Mouse (Mus musculus): ENCODE measurements around the gene Pabpc1l.

Gene Pabpc1l

DNA sequence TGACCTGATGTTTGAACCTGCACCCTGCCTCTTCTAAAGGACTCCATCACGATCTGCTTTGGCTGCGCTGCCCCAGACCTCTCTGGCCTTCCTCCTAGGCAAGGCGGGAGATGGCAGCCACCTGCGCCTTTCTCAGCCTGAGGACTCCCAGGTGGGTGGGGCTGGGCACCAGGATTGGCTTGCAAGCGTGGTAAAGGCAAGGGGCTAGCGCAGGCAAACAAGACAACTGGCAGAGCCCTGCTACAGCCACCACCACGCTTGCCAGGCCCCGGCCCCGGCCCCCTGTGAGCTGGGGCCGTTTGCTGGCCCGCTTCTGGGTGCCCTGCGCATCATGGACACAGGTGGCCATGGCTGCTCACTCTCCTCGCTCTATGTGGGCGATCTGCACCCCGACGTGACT, at the start of gene Pabpc1l:
Gene Pabpc1l (plus strand): TSS at position 301 of the 400 bp plus-strand sequence.
- DNase-seq: no peak

DNA sequence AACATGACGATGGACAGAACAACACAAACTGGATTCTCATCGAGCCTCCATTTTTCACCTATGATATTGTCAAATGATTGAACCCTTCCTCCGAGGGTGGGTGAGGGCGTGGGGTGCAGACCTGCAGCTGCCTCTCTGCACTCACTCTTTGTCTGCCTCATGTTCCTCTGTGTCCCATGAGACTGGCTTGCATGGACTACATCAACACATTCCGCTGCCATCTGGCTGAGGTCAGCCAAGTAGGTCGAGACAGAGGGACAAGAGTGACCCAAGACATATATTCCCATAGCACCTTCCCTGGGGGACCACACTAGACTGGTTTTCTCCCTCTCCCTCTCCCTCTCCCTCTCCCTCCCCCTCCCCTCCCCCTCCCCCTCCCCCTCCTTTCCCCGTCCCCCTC, 48.8 kb upstream of the Pabpc1l start:
- DNase-seq: peak; percentile 92

DNA sequence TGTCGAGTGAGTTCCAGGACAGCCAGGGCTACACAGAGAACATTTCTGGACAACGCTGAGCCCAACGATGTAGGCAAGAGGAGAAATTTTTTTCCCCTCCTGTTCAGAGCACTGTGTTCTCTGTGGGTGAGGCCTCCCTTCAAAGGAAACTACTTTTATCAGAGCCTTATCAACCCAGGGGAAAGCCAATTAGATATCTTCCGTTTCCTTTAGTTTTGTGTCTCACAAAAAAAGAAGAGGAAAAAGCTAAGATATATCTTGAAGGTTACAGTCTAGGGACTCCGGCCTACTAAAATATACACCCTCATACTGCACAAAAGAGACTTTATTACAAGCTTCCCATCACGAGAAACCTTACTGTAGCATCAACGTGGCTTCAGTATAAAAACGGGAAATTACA, 38.0 kb upstream of the Pabpc1l start:
- no peak for DNase-seq

DNA sequence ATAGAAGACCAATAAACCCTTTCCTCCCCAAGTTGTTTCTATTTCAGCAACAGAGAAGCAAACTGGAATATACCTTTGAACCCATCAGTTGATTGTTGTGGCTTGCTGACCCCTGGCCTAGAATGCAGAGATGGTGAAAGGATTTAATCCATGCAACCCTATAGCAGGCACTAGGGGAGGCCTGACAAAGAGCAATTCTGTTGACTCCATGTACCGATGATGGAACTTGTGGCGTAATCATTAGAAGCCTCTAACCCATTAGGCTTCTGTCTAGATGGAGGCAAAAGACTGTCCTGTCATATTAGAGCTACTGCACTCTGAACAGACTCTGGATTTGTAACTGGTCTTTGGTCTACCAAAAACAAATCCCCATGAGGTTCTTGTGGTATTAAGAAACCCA, 32.4 kb upstream of the Pabpc1l start:
- peak; percentile 74 for DNase-seq

DNA sequence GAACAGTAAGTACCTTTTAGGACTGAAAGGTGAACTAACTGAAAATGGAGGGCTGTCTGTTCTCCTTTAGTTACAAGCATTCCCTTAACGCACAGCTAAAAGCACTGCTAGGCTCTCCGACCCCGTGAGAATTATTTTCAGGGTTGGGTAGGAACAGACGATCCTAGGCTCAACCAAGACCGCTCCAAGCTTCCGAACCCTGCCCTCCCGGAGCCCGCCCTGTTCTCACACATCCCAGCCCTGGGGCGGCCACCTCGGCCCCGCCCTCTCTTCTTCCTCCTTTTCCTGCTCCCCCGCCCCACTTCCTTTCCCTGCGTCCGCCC, 30.6 kb upstream of the Pabpc1l start, which contains the start of gene Ywhab:
Gene Ywhab (plus strand): TSS at position 307 of the 323 bp plus-strand sequence.
- no peak for DNase-seq

DNA sequence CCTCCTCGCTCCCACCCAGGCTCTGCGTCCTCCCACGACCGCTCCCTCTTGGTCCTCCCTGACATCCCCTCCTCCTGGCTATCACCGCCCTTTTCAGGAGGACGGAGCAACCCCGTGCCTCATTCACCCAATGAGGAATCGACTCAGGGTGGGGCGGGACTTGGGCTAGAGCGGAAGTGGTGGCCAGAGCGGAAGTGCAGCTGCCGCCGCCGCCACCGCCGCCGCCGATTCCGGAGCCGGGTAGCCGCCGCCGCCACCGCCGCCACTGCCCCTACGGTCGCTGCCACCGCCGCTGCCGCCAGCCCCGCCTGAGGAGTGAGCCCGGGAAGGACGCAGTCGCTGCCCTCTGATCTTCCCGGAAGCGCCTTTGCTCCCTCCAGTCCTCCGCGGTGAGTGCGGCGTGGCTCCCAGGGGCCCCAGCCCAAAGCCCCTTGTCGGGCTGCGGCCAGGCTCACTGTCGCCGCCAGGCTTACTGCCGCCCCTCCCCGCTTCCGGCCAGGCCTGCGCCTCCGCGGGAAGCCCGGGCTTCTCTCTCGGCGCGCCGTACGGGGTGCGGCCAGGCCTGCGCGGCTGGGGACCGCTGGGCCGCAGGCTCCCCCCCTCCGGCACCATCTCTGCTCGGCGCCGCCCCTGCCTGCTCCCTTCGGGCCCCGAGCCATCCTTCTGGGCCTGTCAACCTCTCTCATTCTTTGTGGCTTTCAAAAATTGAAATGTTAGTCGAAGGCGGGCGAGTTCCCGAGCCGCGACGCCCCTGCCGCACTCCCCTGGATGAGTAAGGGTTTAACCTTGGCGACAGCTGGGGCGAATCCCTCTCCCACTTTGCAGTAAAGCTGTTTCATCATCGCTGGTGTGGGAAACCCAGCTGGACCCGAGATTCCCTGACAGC, 30.0 kb upstream of the Pabpc1l start:
- DNase-seq: peak; percentile 100

DNA sequence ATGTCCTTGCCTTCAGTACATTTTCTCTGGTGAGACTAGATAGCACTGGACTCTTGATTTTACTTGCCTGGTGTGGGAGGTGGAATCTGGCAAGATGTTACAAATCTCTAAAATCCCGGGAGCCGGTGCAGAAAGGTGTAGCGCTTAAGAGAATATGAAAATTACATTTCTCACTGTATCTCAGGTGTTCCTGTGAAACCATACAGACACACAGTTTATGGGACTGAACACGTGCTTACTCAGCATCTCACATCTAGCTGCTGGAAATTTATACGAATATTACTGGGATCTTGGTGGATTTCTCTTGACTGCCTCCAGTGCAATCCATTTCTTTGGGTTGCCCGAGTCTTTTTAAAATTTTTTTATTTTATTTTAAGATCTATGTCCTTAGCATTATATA, 29.0 kb upstream of the Pabpc1l start:
- DNase-seq: no peak

DNA sequence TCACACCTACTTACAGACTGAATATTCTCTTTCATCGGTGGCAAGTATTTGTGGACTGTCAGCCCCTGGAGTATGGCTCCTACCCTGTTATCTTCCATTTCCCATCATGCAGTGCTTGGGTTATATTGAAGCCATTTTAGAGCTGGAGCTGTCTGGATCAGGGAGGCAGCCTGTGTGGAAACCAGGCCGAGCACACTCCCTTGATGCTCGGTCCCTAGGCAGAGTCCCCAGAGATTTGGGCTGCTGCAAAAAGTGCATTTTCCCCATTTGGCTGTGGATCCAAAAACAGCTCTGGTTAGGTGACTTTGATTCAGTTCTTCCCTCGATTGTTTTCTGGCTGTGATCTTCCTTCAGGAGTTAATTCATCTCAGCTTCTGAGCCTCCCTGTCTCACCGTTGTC, 28.4 kb upstream of the Pabpc1l start:
- DNase-seq: peak; percentile 88

DNA sequence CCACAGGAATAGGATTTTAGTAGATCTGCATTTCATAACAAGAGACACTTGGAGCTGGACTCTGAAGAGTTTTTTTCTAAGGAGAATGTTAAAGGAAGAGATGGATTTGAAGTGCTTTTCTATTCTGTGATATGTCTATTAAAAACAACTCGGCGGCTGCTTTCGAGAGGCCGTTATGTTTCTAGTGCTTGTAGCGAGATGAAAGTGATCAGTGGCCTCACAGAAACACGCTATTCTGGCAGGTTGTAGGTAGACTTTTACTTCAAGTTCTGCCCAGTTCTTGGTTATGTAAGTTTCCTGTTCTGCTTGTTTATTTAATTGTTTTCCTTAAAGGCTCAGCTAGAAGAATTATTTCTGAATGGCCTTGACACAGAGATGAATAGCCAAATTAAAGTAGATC, 26.3 kb upstream of the Pabpc1l start:
- DNase-seq: peak; percentile 69

DNA sequence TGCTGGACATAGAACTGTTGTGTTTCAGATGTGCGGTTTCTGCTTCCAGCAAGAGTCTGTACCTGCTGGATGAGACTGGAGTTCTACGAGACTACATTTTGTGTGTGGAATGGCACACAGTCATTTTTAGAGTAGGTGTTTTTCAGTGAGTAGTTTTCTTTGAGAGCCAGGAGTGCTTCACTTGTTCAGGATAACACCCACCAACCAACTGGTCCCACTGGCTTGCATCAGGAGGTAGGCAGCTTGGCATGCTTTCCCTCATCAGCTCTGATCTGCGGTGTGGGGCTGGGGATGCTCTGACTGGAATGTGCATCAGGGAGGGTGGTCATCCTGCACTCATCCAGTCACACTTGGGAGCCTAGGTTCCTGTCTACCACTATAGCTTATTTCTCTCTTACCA, 22.6 kb upstream of the Pabpc1l start:
- peak; percentile 78 for DNase-seq

DNA sequence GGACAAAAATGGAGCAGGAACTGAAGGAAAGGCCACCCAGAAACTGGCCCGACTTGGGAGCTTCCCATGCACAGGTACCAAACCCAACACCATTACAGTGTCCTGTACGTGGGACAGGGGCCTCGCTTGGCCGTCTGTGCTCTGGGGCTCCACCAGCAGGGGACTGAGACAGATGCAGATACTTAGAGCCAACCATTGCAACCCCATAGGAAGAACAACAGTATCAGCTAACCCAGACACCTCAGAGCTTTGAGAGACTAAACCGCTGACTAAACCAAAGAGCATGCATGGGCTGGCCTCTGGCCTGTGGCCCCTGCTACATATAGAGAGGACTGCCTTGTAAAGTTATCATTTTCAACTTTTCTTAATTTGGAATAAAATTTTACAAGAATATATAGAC, 20.7 kb upstream of the Pabpc1l start:
- DNase-seq: peak; percentile 79

DNA sequence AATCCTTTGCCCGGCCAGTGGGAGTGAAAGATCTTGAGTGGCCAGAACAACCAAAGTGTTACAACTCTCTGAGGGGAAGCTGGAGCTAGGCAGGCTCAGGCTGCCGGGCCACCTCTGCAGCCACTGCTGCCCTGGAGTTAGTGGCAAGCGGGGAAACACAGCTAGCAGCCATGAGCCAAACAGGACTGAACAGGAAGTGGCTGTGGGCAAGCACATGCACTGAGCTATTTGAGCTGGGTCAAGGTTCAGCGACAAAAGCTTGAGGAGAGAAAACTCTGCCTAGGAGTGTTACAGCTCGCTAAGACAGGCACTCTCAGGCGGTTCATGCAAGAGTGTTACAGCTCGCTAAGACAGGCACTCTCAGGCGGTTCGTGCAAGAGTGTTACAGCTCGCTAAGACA, 18.3 kb upstream of the Pabpc1l start:
- peak; percentile 94 for DNase-seq

DNA sequence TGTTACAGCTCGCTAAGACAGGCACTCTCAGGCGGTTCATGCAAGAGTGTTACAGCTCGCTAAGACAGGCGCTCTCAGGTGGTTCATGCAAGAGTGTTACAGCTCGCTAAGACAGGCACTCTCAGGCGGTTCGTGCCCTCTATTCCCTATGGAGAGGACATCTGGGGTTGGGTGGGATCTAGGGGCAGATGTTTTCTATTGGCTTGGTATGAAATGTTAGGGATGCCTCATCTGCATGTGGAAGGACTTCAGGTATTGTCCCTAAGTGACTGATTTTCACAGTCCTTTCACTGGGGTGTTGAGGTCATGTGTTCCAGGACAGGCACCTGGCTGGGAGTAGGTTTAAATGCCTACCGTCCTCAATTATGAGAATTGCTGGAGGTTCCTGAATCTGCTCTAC, 17.7 kb upstream of the Pabpc1l start:
- DNase-seq: peak; percentile 85

DNA sequence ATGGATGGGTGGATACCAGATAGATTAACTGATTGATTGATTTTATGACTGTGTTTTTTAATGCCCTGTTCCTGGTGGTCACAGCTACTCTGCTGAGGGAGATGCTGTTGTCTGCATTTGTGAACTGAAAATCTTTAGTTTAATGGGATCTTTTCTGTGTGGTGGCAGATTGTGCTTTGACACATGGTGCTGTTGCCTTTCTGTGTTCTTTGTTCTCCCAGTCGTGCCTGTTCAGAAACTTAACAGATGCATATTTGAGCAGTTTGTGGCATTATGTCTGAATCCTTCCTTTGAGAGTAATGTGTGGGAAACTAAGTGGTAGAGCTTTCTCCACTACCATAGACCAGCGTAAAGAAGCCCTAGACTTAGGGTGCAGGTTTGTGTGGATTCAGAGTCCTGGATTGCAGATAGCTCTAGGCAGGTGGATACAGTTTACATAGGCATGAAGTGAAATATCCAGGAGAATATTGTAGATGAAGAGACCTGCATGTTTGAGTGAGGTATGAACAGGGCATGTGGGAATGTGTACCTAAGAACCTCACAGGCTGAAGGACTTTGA, 17.2 kb upstream of the Pabpc1l start:
- DNase-seq: peak; percentile 84

DNA sequence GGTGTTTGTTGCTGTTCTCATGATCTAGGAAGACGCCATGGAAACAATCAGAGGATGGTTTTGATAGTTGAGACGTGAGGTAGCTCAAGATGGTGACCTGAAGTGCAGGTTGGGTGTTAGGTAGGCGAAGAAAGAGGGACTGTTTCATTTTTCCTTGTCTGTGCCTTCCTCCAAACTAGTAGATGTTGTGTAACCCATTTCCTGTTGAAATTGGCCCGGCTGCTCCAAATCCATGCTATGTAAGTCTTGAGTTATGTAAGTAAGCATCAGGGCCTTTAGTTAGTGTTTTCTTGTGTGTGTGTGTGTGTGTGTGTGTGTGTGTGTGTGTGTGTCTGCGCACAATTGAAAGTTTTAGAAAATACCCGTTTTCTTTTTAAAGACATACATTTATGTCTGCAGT, 16.0 kb upstream of the Pabpc1l start:
- peak; percentile 96 for DNase-seq

DNA sequence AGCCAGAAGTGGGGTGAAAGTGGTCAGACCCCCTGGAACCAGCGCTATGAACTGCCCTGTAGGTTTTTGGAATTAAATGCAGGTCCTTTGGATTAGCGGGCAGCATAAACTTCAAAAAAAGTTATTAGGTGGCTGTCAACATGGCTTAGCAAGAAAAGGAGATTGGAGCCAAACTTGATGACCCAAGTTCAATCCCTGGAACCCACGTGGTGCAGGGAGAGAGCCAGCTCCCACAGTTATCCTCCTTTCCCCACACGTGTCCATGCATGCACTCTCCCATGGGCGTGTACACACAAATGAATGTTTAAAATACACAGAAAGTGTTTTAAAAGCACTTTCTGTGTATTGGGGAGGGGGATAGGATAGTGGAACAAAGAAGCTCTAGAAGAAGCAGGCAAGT, 14.8 kb upstream of the Pabpc1l start:
- DNase-seq: peak; percentile 92

DNA sequence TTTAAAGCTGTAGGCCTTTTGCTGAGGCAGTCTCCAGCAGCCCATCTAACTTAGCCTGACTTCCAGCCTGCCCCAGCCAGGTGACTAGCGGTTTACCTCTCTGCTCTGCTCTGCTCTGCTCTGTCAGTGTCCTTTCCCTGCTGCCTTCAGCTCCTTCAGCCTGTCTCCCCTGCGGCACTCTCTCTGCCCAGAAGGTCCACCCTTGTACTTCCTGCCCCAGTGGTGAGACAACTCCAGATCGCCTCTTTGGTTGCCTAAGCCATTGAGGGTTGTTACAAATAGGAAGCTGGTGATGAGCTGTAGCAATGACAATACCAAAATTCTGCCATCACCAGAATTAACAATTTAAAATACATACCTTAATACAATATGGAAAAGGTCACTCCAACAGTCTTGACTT, 14.3 kb upstream of the Pabpc1l start:
- peak; percentile 84 for DNase-seq

DNA sequence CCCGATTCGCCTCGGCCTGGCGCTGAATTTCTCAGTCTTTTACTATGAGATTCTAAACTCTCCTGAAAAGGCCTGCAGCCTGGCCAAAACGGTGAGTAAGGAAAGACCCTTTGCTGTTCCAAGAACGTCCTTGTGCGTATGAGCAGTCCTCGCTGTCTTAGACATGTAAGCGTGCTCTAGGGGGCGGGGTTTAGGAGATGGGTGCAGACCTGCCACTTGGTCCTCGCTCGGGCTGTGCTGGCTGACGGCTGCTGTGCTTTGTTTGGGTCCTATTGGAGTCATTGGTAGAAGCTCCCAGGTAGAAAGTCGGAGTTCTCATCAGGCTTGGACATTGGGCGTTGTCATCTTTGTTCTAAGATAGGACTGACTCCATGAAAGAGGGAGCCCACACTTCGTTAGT, 9.9 kb upstream of the Pabpc1l start:
- DNase-seq: peak; percentile 80

DNA sequence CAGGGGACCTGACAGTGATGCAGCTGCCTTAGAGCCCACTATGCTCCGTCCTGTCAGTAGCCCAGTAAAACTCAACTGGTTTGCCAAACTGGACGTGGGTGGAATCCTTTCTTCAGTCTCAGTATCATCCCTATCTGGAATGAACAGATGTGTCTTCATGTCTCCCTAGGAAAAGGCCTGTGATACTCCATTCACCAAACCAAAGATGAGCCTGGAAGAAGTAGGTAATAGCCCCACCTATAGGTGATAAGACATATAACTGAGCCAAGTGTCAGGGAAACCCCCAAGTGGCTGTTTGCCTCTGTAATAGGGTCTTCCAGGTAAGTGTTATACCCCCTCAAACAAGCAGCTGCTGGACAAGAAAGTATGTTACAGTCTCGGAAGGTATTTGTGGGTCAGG, 6.3 kb upstream of the Pabpc1l start:
- no peak for DNase-seq

DNA sequence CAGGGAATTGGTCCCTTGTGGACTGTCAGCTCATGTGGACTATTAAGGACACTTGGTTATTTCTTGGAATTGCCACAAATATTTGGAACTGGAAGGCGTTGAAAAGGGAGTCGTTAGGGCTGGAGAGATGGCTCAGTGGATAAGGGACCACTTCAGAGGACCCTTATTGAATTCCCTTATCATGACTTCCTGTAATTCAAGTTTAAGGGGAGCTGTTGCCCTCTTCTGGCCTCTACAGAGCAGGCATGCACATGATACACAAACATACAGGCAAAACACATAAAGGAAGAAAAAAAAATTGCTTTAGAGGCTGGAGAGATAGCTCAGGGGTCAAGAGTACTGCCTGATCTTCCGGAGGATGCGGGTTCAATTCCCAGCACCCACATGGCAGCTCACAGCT, 5.3 kb upstream of the Pabpc1l start:
- no peak for DNase-seq

DNA sequence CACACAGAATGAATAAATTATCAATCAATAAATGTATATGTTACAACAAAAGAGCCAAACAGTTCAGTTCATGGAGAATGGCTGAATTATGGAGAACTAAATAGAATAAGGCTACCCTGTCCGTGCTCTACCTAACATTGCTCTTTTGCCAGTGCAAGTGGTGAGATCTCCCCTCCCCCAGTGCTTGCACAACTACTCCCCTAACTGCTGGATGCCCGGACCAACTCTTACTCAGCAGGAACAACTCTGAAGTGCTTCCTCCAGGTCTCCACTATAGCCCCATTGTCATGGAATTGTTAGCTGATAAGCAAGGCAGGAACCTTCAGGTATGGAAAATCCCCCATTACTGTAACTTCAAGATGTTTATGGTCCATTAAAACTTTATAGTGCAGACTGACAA, 3.1 kb upstream of the Pabpc1l start:
- no peak for DNase-seq

DNA sequence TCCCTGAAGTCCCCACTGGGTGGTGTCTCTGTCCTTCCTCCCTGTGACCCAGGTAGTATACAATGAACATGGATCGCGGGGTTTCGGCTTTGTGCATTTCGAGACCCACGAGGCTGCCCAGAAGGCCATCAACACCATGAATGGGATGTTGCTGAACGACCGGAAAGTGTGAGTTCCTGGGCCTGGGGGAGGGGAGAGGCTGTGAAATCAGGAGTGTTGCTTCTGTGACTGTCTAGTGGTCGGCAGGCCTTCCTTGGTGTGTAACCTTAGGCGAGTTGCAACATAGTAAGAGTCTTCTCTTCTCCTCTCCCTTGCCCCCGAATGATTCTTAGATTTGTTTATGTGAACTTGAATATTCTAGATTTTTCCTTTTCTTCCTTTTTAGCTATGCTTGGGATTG, 5.9 kb downstream of the Pabpc1l start:
- DNase-seq: no peak

DNA sequence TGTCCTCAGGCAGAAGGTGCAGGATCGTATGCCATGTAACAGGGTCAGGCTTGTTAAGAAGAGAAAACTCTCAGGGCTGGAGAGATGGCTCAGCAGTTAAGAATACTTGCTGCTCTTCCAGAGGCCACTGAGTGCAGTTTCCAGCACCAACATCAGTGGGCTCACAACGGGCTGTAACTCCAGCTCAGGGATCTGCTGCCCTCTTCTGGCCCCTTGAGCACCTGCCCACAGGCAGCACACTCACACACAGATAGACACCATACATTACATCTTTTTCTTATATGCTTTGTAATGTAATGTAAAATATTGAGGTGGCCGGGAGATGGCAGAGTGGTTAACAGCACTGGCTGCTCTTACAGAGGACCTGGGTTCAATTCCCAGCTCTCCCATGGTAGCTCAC, 7.7 kb downstream of the Pabpc1l start:
- no peak for DNase-seq

DNA sequence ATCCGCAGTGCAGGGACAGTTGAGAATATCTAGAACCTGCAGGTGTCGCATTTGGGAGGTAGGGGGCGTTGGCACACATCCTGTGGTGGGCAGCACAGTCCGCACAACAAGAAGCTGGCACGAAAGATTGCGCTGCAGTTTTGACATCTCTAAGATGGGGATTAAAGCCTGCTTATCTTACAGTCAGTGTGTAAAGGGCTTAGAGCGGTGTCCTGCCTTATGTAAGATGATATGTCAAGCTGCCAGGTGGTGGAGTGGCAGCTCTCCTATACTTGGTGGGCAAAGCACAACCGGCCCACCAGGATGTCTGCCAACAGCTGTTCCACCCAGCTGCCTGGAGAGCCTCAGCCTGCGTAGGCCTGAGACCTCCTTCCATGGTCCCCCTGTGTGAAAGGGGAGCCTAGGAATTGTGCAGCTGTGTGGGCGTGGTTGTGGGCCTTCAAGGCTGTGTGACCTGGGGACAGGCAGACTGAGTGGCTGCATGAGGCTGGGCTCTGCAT, 11.3 kb downstream of the Pabpc1l start:
- DNase-seq: no peak
